ENCODE assay signal across 8 mouse cellular contexts in the genomic region with DNA sequence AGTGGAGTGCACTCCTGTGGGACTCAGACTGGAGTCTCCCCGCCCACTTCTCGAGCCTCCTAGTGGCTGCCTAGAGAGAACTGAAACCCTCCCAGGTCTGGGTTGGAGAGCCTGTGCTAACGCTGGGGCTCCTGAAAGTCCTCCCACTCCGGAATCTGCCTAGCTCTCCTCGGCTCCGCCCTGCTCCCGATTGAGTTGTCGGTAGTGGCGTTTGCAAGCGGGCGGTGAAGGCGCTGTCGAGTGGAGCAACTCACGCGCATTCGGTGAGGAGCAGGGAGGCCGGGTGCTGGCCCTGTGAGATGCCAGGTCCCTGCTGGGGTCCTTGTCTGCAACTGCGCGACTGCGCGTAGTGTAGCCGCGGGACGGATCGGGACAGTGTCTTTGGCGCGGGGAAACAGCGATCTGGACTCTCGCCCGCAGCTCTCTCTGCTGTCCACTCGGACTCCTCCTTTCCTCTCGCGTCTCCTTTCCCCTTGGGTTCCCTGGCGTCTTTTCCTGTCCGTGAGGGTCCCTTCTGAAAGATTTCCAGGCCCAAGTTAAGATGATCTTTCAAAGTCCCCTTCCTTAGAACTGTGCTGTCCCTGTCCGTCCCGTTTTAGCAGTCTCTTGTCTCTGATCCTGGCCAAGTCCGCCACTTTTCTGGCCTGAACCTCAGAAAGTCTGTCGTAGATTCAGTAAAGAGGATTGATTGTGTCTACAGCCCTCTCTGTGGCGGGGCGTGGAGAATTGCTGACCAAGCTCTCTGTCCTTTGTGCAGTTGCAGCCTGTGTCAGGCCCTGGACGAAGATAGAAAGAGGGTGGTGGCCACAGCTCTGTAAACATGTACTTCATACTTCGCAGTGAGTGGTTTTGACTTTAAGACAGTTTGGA. TPM values are rescaled to one million over a fixed set of nuclear protein-coding genes. Genes with fewer than 3 reads are reported as not detected.
A peak's percentile ranks its signal among the peaks of the same experiment; 100 is the strongest.
DNase-seq lines count a peak whose midpoint lies in the region; ATAC-seq and TF ChIP-seq lines count a peak whose summit lies in the region.

No protein-coding gene starts in this region.

- TF ChIP-seq POLR2A in ES-Bruce4 (IDR thresholded peaks at IDR 0.05; ENCODE audit: insufficient read depth, low read length), result no peak

- H3K9me3 ChIP-seq in ES-Bruce4 (replicated peaks; ENCODE audit: control insufficient read depth, insufficient read depth, low read length, poor library complexity, severe bottlenecking), result no peaks in the 10 kb centered on the region
- H3K9me3 ChIP-seq in forebrain, embryonic 12.5 days, result no peaks in the 10 kb centered on the region
- no peaks in the 10 kb centered on the region for H3K9me3 ChIP-seq in heart, embryonic 16.5 days (replicated peaks; ENCODE audit: control insufficient read depth, low read length)
- no peaks in the 10 kb centered on the region for H3K9me3 ChIP-seq in liver, embryonic 15.5 days (replicated peaks)
- no peaks in the 10 kb centered on the region for H3K9me3 ChIP-seq in neural tube, embryonic 11.5 days (ENCODE audit: control insufficient read depth, low read length)
- H3K9me3 ChIP-seq in stomach, embryonic 16.5 days (replicated peaks; ENCODE audit: control insufficient read depth, low read length), result no peaks in the 10 kb centered on the region

- H3K4me2 ChIP-seq in forebrain, embryonic 12.5 days, result peak overlapping the region; percentile 73
- H3K4me2 ChIP-seq in heart, embryonic 16.5 days (ENCODE audit: low read depth, low read length), result peak overlapping the region; percentile 82
- H3K4me2 ChIP-seq in liver, embryonic 15.5 days, result peak overlapping the region; percentile 79
- peak overlapping the region; percentile 72 for H3K4me2 ChIP-seq in neural tube, embryonic 11.5 days (ENCODE audit: low read depth)
- peak overlapping the region; percentile 73 for H3K4me2 ChIP-seq in stomach, embryonic 16.5 days (ENCODE audit: low read depth, low read length)

- peak overlapping the region; percentile 59 for H3K9ac ChIP-seq in ES-Bruce4 (ENCODE audit: low read depth, poor library complexity, severe bottlenecking)
- peak overlapping the region; percentile 71 for H3K9ac ChIP-seq in forebrain, embryonic 12.5 days
- H3K9ac ChIP-seq in heart, embryonic 16.5 days (ENCODE audit: low read length), result peak overlapping the region; percentile 92
- H3K9ac ChIP-seq in liver, embryonic 15.5 days, result peak overlapping the region; percentile 60
- peak overlapping the region; percentile 79 for H3K9ac ChIP-seq in neural tube, embryonic 11.5 days (ENCODE audit: low read length)
- peak overlapping the region; percentile 89 for H3K9ac ChIP-seq in stomach, embryonic 16.5 days (ENCODE audit: low read length)

- H3K27me3 ChIP-seq in ES-Bruce4 (ENCODE audit: control insufficient read depth, insufficient read depth, low read length, poor library complexity, severe bottlenecking), result no peaks in the 10 kb centered on the region
- H3K27me3 ChIP-seq in forebrain, embryonic 12.5 days, result no peaks in the 10 kb centered on the region
- no peaks in the 10 kb centered on the region for H3K27me3 ChIP-seq in heart, embryonic 16.5 days (ENCODE audit: control insufficient read depth, insufficient read depth, low read length)
- H3K27me3 ChIP-seq in liver, embryonic 15.5 days, result no peaks in the 10 kb centered on the region
- H3K27me3 ChIP-seq in neural tube, embryonic 11.5 days (ENCODE audit: control insufficient read depth, insufficient read depth, low read length), result no peaks in the 10 kb centered on the region
- H3K27me3 ChIP-seq in stomach, embryonic 16.5 days (ENCODE audit: control insufficient read depth, insufficient read depth, low read length), result no peaks in the 10 kb centered on the region

- H3K4me1 ChIP-seq in ES-Bruce4 (ENCODE audit: control insufficient read depth, insufficient read depth, low read length), result no peaks in the 10 kb centered on the region
- peaks cover 5% of the 10 kb centered on the region; the same call in 1 of the 2 replicates for H3K4me1 ChIP-seq in forebrain, embryonic 12.5 days
- peaks cover 27% of the 10 kb centered on the region for H3K4me1 ChIP-seq in heart, embryonic 16.5 days (ENCODE audit: control insufficient read depth, insufficient read depth, low read length)
- 0 out of 2 replicates have a peak, but pooled peaks cover 5% of the 10 kb centered on the region for H3K4me1 ChIP-seq in liver, embryonic 15.5 days (replicated peaks)
- H3K4me1 ChIP-seq in neural tube, embryonic 11.5 days (ENCODE audit: control insufficient read depth, insufficient read depth, low read length), result no peaks in the 10 kb centered on the region
- H3K4me1 ChIP-seq in stomach, embryonic 16.5 days (ENCODE audit: control insufficient read depth, insufficient read depth, low read length), result peaks cover 2% of the 10 kb centered on the region; the same call in 1 of the 2 replicates

- H3K27ac ChIP-seq in ES-Bruce4 (ENCODE audit: insufficient read depth, low read length), result no peak overlapping the region
- H3K27ac ChIP-seq in forebrain, embryonic 12.5 days, result peak overlapping the region; percentile 80
- H3K27ac ChIP-seq in heart, embryonic 16.5 days (ENCODE audit: low read length), result peak overlapping the region; percentile 96
- H3K27ac ChIP-seq in liver, embryonic 15.5 days (replicated peaks), result peak overlapping the region; percentile 78
- peak overlapping the region; percentile 92 for H3K27ac ChIP-seq in neural tube, embryonic 11.5 days (ENCODE audit: low read depth, low read length)
- H3K27ac ChIP-seq in stomach, embryonic 16.5 days (ENCODE audit: low read length), result peak overlapping the region; percentile 98

- no peak for TF ChIP-seq EP300 in ES-Bruce4 (IDR thresholded peaks at IDR 0.05; ENCODE audit: insufficient read depth, low read depth, low read length)

- H3K4me3 ChIP-seq in ES-Bruce4 (ENCODE audit: low read depth, low read length), result peak overlapping the region; percentile 69
- peak overlapping the region; percentile 55 for H3K4me3 ChIP-seq in forebrain, embryonic 12.5 days (replicated peaks)
- peak overlapping the region; percentile 75 for H3K4me3 ChIP-seq in heart, embryonic 16.5 days (ENCODE audit: low read length)
- peak overlapping the region; percentile 62 for H3K4me3 ChIP-seq in liver, embryonic 15.5 days (replicated peaks)
- peak overlapping the region; percentile 55 for H3K4me3 ChIP-seq in neural tube, embryonic 11.5 days (ENCODE audit: low read depth, low read length)
- H3K4me3 ChIP-seq in stomach, embryonic 16.5 days (replicated peaks; ENCODE audit: low read length), result peak overlapping the region; percentile 73

- DNase-seq in kidney, postnatal 25 days, result peak; percentile 87 to 92
- DNase-seq in neural tube, embryonic 11.5 days (ENCODE audit: low spot score), result peak; percentile 84

- H3K36me3 ChIP-seq in ES-Bruce4 (ENCODE audit: control insufficient read depth, insufficient read depth, low read length, poor library complexity, severe bottlenecking), result no peaks in the 10 kb centered on the region
- no peaks in the 10 kb centered on the region for H3K36me3 ChIP-seq in forebrain, embryonic 12.5 days (replicated peaks)
- no peaks in the 10 kb centered on the region for H3K36me3 ChIP-seq in heart, embryonic 16.5 days (ENCODE audit: control insufficient read depth, insufficient read depth)
- H3K36me3 ChIP-seq in liver, embryonic 15.5 days (replicated peaks), result no peaks in the 10 kb centered on the region
- no peaks in the 10 kb centered on the region for H3K36me3 ChIP-seq in neural tube, embryonic 11.5 days (ENCODE audit: control insufficient read depth, insufficient read depth, low read length)
- no peaks in the 10 kb centered on the region for H3K36me3 ChIP-seq in stomach, embryonic 16.5 days (ENCODE audit: control insufficient read depth, insufficient read depth, low read length)

- no peak for TF ChIP-seq CTCF in ES-Bruce4 (IDR thresholded peaks at IDR 0.05; ENCODE audit: low read depth, low read length)

- ATAC-seq in cerebellum, adult (ENCODE audit: insufficient number of reproducible peaks, low FRiP score, low TSS enrichment), result peak; percentile 98
- ATAC-seq in forebrain, embryonic 12.5 days (ENCODE audit: low FRiP score), result peak; percentile 93
- ATAC-seq in heart, embryonic 16.5 days (replicated peaks; ENCODE audit: extremely low read depth, insufficient read depth, low FRiP score), result peak; percentile 97
- ATAC-seq in liver, embryonic 15.5 days (ENCODE audit: insufficient read depth), result peak; percentile 88
- ATAC-seq in neural tube, embryonic 11.5 days (ENCODE audit: insufficient read depth, low FRiP score, low TSS enrichment), result peak; percentile 89
- peak; percentile 97 for ATAC-seq in stomach, embryonic 16.5 days (ENCODE audit: insufficient read depth, low FRiP score)

- under 1% methylated on average over 43 of the region's 43 CpGs for WGBS in forebrain, embryonic 12.5 days
- WGBS in heart, embryonic 16.5 days, result under 1% methylated on average over 43 of the region's 43 CpGs
- 2% methylated on average over 43 of the region's 43 CpGs for WGBS in liver, embryonic 15.5 days (ENCODE audit: insufficient replicate concordance)
- 2% methylated on average over 42 of the region's 43 CpGs for WGBS in neural tube, embryonic 11.5 days
- WGBS in stomach, embryonic 16.5 days, result under 1% methylated on average over 43 of the region's 43 CpGs

RNA-seq across cellular contexts. Expression of a gene that starts 26.9 kb away (rescaled TPM):
- polyA plus RNA-seq in ES-Bruce4 (2011; ENCODE audit: insufficient read depth, insufficient read length, low read depth, missing spikeins), result 2.8 and 3.1 TPM in 2 replicates
- 4.4 and 4.6 TPM in 2 replicates for polyA plus RNA-seq in forebrain, embryonic 12.5 days (2016; fragmentation: Nextera tagmentation; extraction: Ambion mirVana)
- polyA plus RNA-seq in heart, embryonic 16.5 days (2015; fragmentation: Nextera tagmentation; extraction: Ambion mirVana), result 1.2 and 1.5 TPM in 2 replicates
- polyA plus RNA-seq in liver, embryonic 15.5 days (2015; fragmentation: Nextera tagmentation; extraction: Ambion mirVana), result 0.29 and 0.30 TPM in 2 replicates
- 4.0 and 4.2 TPM in 2 replicates for polyA plus RNA-seq in neural tube, embryonic 11.5 days (2014; fragmentation: Nextera tagmentation; extraction: Ambion mirVana)
- 1.3 and 1.7 TPM in 2 replicates for polyA plus RNA-seq in stomach, embryonic 16.5 days (2015; fragmentation: Nextera tagmentation; extraction: Ambion mirVana)
